Mouse (Mus musculus): ENCODE measurements at regions not wholly inside any gene's neighbourhood (a gene's known extent, or its start where the extent isn't known, plus 50 kb on each side); places are given as distances from the start of the nearest gene placed in this dataset.

- 0 out of 2 replicates have a peak, but pooled peaks cover 4% of the 10 kb centered on the region for H3K9me3 ChIP-seq (ENCODE audit: control insufficient read depth, low read length)
- H3K9ac ChIP-seq (ENCODE audit: low read length) = no peak overlapping the region
- H3K4me3 ChIP-seq (ENCODE audit: low read depth, low read length) = no peak overlapping the region
- no peaks in the 10 kb centered on the region for H3K36me3 ChIP-seq (ENCODE audit: control insufficient read depth, insufficient read depth, low read length)
- H3K27me3 ChIP-seq (replicated peaks; ENCODE audit: control insufficient read depth, insufficient read depth, low read length) = no peaks in the 10 kb centered on the region
- DNase-seq (ENCODE audit: low spot score) (no peak), ATAC-seq (replicated peaks; ENCODE audit: low FRiP score, low TSS enrichment, low read depth) (no peak)
- 75% methylated on average over 3 of the region's 3 CpGs for WGBS
- H3K4me1 ChIP-seq (replicated peaks; ENCODE audit: control insufficient read depth, insufficient read depth, low read length) = no peaks in the 10 kb centered on the region
- H3K4me2 ChIP-seq (ENCODE audit: low read length) = no peak overlapping the region
- H3K27ac ChIP-seq (ENCODE audit: low read depth) = no peak overlapping the region
These were observed 50.2 kb upstream of the Irx2 start for GRCm38 (mm10) chr13:72578416-72578815.
